Mouse (Mus musculus): ENCODE measurements around the gene Ppp1r35.
"Not testable (repeated sequence)": the region's sequence is repeated elsewhere in the genome, so short reads cannot be mapped to it uniquely, and the experiment has no call there.

The Ppp1r35 gene

DNA sequence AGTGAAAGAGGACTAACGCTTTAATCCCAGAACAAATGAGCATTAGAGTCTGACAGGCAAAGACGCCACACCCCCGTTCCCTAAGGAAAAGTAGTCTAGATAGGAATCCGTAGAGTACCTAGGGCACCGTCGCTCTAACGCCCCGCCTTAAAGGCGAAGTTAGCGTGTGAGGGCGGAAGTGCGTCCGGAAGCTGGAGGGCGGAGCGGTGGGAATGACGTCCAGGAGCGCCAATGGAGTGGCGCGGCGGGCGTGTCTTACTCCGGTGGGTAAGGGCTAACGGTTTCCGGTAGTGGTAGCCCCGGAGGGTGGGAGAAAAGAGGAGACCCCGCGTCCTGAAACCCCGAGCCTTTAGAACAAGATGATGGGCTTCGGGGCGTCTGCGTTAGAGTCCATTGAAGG, at the start of gene Ppp1r35:
Ppp1r35 (plus strand) TSS at position 215 of the 400 bp plus-strand sequence.
- peak; percentile 96 for DNase-seq

DNA sequence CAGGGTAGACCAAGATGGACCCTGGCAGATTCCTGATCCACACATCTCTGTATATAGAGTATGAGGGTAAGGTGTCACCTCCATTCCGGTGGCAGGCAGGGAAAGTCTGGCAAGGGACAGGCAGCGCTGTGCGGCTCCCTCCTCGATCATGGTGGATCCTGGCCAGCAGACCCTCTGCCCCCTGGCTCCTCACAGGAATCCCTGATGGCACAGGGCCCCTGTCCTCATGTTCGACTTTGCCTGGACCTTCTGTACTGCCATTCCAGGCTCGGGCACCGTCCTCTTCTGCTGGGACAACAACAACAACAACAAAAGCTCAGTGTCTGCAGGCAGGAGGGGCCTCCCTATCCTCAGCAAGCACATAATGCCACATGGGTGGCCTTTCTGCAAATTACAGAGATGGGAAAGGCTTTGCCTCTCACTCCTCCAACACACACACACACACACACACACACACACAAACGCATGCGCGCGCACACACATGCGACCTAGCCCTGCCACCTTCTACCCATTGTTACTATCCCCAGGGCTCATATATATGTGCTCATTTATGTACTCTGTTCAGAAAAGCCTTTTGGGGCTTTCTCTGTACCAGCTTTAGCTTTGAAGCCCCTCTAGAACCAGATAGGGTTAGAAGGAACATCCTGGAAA, 44.9 kb upstream of the Ppp1r35 start:
- no peak for DNase-seq

DNA sequence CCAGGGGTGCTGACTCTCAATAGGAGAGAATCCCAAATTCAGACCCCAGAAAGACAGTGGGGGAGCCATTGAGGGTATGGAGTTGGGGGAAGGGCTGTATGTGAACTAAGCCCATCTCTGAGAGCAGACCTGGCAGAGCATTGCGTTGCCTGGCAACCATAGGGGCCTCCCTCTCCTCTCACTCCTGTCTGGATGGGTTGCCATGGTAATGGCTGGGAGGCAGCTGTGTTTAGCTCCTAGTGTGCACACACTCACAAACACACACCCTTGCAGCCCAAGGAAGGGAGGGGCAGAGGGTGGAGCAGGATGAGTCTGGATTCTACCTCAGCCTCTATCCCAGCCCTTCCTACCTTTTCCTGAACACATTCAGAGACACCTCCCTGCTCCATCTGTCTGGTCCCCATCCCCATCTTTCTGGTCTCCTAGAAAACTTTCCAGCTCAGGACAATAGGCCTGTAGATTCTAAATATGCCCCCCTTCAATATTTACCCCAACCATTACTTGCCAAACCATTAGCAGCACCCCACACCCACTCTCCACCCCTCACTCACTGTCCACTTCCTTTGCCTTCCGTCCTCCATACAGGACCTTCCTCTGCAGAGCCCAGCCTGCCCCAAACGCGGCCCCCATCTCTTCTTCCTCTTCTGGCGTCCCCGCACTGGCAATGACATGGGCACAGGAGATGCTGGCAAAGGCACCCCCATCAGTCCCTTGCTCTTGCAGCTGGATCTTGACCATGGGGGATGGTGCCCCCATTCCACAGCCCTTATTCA, 44.2 kb upstream of the Ppp1r35 start:
- no peak for DNase-seq

DNA sequence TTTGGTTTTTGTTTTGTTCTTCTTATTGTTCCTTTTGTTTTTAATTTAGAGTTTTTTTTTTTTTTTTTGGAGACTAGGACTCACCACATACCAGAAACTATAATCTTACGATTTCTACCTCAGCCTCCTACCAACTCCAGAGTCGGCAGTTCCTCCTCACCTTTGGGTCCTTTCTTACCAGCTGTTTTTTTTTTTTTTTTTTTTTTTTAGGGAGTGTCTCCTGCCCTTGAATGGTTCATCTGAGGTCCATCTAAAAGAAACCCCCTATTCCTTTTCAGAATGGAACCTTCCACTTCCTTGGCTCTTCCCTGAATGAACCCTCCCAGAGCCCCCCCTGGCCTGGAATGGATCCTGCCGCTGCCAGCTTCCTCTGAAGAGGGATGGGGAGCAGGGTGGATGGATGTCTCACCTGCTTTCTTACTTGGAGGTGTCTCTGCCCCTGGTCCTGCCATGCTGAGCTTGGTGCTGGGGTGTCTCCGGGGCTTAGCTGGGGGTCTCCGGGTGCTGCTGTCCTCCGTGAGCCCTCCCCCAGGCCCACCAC, 41.2 kb upstream of the Ppp1r35 start:
- no peak for DNase-seq

DNA sequence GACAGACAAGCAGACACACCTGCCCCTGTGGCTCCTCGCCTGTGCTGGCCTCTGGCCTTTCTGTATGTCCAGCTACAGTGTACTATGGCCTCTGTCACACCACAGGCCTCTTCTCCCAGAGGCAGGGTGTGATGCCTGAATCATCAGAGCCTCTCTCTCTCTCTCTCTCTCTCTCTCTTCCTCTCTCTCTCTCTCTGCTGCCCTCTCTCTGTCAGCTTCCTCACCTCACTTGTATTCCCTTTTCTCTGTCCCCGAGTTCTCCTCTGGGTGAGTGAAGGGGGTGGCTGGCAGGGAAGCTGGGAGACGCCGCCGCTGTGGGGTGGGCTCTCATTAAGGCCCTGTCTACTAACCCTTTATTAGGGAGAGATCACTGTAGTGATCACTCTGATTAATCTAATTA, 40.1 kb upstream of the Ppp1r35 start:
- DNase-seq = peak; percentile 48

DNA sequence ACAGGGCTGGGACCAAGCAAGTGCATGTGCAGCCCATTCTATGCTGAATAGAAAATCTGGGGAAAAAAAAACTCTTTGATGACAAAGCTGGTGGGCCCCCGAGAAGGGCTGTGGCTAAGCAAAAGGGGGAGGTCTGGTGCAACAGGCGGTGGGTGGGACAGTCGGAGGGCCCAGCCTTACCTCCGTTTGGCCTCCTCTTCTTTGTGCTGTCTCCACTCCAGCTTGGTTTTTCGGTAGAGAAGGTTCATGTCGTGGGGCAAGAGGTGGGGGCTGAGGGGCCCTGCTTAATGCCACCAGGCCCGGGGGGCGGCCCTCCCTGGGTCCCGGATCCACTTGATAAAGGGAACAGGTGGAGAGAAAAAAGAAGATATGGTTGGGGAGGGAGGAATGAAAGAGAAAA, 39.2 kb upstream of the Ppp1r35 start:
- peak; percentile 42 for DNase-seq

DNA sequence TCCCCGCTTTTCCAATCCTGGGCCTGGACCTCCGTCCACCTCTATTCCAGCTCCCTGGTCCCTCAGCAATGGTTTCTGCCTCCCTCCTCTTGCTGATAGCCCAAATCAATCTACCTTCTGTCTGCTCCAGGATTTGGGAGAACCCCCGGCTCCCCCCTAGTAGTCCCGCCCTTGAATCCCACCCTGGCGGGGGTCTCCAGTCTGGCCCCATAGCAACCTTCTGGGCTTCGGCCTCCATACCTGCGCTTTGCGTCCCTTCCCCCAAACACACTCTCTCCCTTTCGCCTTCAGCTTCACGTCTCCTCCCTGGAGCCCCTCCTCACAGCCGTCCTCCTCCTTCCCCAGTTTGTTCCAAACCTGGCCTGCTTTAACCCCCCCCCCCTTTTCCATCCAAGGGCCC, 38.1 kb upstream of the Ppp1r35 start:
- no peak for DNase-seq

DNA sequence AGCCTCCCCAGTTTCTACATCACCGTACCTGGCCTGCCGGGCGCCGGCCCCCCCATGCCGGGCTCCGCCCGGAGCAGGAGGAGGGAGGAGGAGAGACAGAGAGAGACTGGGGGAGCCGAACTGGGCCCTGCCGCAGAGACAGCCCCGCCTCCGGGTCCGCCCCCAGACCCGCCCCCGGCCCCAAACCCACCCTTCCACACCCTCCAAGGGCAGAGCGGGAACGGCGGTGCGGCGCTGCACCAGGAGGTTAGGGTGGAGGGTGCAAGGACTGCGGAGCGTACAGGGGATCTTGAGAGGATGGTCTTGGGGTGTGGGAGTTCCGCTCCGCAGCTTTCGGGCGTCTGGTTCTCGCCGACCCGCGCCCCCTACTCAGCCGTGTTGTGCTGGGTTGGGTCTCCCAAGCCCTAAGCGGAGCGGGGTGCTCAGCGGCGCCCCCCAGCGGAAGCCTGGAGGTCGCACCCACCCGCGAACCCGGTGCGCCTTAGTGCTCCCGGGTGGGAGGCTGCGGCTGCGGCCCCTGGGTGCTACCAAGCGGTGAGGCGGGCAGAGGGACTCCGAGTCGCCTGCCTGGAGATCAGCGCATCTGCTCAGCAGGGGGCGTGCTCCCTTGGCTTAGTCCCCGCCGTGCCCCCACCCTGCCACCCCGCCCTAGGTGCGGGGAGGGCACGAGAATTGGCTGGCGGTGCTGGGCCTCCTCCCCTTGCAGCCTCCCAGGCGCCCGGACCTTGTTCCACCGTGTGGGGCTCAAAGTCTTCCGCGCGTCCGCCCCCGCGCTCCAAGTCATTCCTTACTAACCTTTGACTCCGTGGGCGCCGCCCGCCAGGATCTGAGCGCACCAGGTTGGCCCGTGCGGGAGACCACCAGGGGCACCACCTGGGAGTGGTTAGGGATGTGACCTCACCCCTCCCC, 37.4 kb upstream of the Ppp1r35 start, which contains the start of gene Nyap1:
Nyap1 (minus strand) TSS at position 585 of the 909 bp plus-strand sequence.
- DNase-seq = peak; percentile 95

DNA sequence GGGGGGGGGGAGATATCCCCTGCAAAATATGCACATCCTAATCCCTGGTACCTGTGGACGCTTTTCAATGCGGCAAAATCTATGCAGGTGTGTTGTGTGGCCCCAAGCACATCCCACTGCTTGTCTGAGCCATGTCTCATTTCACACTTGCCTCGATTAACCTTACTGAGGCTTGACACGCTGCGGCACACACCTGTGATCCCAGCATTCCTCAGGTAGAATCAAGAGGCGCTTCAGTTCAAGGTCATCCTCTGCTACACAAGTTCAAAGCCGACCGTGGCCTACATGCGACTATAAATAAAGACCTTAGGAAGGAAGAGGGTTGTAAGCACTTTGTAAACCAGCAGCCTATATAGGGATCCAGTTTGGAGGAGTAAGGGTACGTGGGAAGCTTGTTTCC, 36.6 kb upstream of the Ppp1r35 start:
- DNase-seq = no peak

DNA sequence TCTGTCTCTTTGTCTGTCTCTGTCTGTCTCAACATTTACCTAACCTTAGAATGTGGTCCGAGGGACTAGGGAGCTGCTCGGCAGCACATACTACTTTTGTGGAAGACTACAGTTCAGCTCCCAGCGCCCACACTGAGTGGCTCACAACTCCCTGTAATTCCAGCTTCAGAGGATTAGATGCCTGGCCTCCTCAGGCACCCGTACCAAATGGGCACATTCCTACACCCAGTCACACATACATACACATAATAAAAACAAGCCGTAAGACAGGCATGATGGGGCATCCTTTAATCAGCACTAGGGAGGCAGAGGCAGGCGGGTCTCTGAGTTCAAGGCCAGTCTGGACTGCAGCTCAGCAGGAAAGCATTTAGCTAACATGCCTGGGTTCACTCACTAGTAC, 35.8 kb upstream of the Ppp1r35 start:
- DNase-seq = no peak

DNA sequence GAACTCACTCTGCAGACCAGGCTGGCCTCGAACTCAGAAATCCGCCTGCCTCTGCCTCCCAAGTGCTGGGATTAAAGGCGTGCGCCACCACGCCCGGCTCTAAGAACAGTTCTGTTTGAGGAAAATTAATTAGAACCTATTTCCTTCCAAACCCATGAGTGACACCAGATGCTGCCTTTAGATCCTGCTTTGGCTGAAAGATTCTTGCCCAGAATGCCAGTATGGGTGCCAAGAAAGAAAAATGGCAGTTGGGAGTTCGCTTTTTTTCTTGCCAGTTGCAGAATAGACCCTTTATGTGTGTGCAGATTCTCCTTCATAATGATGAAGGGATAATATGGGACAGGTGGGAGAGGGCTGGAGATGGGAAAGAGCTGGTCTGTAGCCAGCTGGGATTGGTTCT, 34.5 kb upstream of the Ppp1r35 start:
- no peak for DNase-seq

DNA sequence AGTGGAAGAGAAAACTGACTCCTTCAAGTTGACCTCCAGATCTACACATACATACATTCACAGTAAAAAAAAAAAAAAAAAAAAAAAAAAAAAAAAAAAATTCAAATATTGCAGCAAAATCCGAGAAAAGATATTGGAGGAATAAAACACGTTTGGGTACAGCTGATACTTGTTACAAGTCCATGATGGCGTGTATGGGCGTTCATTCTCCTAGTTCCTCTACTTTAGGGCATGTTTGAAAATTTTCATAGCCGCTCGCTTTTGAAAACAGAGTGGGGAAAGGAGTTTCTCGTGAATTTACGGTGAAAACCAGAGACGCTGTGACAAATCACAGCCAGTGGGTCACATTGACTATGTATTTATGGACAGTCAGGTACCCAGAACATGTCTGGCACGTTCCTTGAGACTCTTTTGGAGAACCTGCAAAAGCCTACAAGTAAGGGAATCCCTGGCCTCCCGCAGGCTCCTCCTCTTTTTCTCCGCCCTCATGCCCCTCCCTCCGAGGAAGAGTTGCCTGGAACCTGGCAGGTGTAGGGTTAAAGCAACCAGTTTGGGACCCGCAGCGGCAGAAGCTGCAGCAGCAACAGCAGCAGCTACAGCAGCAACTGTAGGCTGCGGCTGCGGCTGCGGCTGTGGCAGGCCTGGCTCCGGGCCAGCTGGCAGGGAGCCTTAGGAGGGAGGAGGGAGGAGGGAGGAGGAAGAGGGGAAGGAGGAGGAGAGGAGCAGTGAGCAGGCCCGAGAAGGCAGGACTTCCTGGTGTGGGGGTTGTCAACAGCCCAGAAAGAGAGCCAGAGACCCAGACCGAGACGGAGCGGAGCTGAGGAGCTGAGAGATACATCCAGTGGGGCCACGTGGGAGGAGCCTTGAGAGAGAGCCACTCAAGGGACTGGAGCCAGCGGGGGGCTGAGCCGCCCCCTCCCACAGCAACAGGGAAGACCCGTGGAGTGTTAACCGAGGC, 33.2 kb upstream of the Ppp1r35 start, which contains the start of gene Tsc22d4:
Tsc22d4 (plus strand) TSS at position 517 of the 958 bp plus-strand sequence.
- peak; percentile 94 for DNase-seq

DNA sequence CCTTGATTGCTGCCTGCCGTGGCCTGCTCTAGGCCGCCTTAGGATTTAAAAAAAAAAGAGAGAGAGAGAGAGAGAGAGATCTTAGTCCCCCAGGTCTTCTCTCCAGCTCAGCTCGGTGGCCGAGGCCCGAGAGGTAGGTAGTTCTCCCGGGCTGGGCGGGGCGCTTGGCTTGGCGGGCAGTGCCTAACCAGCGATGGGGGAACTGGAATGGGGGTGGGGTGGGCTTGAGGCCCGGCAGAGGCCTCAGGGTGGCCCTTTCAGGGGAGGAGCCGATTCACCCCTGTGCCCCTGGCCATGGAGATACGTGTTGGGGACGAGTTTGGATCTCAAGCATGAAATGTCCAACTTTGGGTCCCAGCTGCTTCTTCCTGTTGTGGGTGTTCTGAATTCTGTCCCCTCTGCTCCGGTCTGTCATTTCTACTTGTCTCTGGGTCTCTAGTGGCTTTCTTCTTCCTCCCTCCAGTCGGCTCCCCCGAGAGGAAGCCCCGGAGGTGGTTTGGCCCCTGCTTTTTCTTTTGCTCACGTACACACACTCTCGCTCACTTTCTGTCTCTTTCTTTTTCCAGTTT, 32.3 kb upstream of the Ppp1r35 start:
- DNase-seq = peak; percentile 69

DNA sequence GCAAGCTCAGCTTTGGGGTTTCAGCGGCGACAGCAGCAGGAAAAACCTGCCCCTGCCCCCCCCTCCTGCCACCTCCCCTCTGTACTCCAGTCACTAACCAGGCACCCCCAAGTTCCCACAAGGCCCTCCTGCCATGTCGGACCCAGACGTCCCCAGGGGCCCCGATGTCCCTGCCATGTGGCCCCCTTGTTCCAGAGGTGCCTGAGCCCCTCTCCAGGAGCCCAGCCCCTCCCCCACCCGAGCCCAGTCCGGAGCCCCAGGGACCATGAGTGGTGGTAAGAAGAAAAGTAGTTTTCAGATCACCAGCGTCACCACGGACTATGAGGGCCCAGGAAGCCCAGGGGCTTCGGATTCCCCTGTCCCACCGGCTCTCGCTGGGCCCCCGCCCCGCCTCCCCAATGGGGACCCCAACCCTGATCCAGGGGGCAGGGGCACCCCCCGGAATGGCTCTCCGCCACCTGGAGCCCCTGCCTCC, 31.8 kb upstream of the Ppp1r35 start:
- DNase-seq = peak; percentile 71

DNA sequence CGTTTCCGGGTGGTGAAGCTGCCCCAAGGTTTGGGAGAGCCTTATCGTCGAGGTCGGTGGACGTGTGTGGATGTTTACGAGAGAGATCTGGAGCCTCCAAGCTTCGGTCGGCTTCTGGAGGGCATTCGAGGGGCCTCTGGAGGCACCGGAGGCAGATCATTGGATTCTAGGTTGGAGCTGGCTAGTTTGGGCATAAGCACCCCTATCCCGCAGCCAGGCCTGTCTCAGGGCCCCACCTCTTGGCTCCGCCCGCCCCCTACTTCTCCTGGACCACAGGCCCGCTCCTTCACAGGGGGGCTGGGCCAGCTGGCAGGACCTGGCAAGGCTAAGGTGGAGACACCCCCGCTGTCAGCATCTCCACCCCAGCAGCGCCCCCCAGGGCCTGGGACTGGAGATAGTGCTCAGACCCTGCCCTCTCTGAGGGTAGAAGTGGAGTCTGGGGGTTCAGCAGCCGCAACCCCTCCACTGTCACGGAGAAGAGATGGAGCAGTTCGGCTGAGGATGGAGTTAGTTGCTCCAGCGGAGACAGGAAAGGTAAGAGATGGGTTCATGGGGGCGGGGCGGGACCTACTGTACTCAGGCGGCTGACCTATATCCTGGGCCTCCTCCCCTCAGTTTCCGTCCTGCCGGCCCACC, 31.2 kb upstream of the Ppp1r35 start:
- peak; percentile 86 for DNase-seq

DNA sequence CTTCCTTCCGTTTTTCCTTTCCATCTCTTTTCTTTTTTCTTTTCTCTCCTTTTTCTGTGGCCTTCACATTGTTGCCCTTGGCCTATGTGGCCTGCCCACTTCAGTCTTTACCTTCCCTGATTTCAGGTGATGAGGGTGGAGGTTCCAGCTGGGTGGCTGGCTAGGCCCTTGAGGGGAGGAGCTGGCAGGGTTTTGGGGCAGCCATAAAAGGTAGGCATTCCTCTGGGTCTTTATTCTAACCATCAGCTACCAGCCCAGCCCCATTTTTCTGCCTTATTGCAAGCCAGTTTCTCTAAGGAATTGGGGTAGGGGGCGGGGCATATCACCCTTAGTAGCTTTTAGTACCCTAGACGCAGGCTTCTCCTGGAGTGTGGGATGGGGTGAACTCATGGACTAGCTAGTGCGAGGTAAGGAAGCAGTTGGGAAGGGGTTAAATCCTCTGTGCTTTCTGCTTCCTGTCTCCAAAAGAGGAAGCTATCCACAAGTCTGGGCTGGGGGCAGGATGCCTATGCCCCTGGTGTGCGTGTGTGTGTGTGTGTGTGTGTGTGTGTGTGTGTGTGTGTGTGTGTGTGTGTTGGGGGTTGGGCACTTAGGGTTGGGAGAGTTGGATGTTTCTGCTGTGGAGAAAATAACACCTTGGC, 30.4 kb upstream of the Ppp1r35 start:
- DNase-seq = peak; percentile 55

DNA sequence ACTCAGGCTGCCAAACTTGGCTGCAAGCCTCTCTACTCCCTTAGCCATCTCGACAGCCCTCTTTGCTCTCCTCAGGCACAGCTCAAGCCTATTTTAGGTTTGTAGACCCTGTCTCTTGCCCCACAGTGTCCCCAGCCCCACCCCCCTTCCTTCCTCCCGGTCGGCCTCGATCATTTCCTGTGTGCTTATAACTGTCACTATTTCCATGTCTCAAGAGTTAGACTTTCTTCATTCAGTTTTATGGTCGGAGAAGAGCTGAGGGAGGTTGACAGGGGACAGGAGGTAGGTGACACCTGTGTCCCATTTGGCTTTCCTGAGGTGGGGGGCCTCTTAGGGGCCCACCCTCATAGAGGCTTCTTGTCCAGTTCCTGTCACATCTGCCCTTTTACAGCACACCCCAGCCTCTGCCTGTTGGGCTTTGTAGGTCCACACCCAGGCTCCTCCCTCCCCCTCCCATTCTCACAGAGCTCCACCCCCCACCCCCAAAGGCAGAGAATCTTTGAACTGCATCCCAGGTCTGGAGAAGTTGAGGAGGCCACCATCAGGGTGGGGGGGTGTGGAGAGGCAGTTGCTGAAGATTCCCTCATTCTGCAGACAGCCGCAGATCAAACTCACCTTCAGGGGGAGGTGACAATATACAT, 29.3 kb upstream of the Ppp1r35 start:
- peak; percentile 68 for DNase-seq

DNA sequence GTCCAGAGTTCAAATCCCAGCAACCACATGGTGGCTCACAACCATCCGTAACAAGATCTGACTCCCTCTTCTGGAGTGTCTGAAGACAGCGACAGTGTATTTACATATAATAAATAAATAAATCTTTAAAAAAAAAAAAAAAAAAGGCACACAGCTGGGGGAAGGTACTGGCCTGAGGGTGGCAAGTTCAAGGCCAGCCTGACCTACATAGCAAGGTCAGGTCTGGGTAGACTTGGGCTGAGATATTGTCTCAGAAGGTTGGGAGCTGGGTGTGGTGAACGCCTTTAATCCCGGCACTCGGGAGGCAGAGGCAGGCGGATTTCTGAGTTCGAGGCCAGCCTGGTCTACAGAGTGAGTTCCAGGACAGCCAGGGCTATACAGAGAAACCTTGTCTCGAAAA, 28.4 kb upstream of the Ppp1r35 start:
- DNase-seq = not testable (repeated sequence)

DNA sequence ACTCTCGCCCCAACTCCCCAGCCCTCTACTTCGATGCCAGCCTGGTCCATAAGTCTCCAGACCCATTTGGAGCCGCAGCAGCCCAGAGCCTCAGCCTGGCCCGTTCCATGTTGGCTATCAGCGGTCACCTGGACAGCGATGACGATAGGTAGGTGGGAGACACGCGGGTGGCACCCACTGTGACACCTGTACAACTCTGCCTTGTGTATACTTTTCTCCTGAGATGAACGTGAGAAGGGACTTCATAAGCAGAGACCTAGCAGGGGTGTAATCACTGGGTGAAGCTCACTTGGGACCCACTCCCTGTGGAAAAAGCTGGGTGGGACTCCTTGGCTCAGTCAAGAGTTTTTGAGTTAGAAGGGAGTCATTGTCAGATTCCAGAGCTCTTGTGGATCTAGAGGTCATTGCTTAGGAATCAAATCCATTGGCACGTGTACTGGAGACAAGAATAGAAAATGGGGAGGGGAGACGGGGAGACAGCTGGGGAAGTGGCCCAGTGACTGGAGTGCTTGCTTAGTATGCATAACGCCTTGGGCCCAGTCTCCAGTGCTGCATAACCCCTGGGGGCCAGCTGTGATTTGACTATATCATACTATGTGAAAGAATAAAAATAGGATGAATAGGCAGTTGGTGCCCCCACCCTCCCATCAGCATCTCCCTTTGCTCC, 27.3 kb upstream of the Ppp1r35 start:
- no peak for DNase-seq
